Mouse (Mus musculus) limb, embryonic 14.5 days (tissue): ENCODE data around the gene Gm4491. TPM values are rescaled to one million over a fixed set of nuclear protein-coding genes. Genes with fewer than 3 reads are reported as not detected.
"Not testable (repeated sequence)": the region's sequence is repeated elsewhere in the genome, so short reads cannot be mapped to it uniquely, and the experiment has no call there.

Experiments
- ATAC-seq: fragments of 200-750 bp; cut with Nextera tagmentation; 2 replicates; pipeline ENCODE4 v1.8.0; 2017; ENCODE audit warnings: low read depth, moderate number of reproducible peaks, moderate TSS enrichment; ENCODE audit not compliant: low FRiP score
- DNase-seq: peaks from one replicate; pipeline ENCODE4 v3.0.0-alpha.2; 2015; ENCODE audit warnings: low spot score
- H3K27ac ChIP-seq: fragments of 300-500 bp; sonication (generic); replicated peaks from 2 replicates; pipeline ENCODE4 v1.5.1; 2014; ENCODE audit warnings: low read depth, mild to moderate bottlenecking, low read length, moderate library complexity, mixed read lengths
- H3K27me3 ChIP-seq: fragments of 300-500 bp; sonication (generic); 2 replicates; pipeline ENCODE4 v1.6.1; 2014; ENCODE audit warnings: low read length, mixed read lengths; ENCODE audit not compliant: control insufficient read depth, insufficient read depth
- H3K36me3 ChIP-seq: fragments of 300-500 bp; sonication (generic); 2 replicates; pipeline ENCODE4 v1.6.1; 2014; ENCODE audit warnings: mild to moderate bottlenecking, low read length, moderate library complexity, mixed read lengths; ENCODE audit not compliant: control insufficient read depth, insufficient read depth
- H3K4me1 ChIP-seq: fragments of 300-500 bp; sonication (generic); 2 replicates; pipeline ENCODE4 v1.6.1; 2014; ENCODE audit warnings: antibody characterized with exemption, low read length, mixed read lengths; ENCODE audit not compliant: control insufficient read depth, insufficient read depth
- H3K4me2 ChIP-seq: fragments of 300-500 bp; sonication (generic); replicated peaks from 2 replicates; pipeline ENCODE4 v1.6.1; 2014; ENCODE audit warnings: low read depth, mild to moderate bottlenecking, low read length, moderate library complexity; ENCODE audit not compliant: severe bottlenecking
- H3K4me3 ChIP-seq: fragments of 300-500 bp; sonication (generic); replicated peaks from 2 replicates; pipeline ENCODE4 v1.5.1; 2014; ENCODE audit warnings: low read length
- H3K9ac ChIP-seq: fragments of 300-500 bp; sonication (generic); 2 replicates; pipeline ENCODE4 v1.6.1; 2014; ENCODE audit warnings: mild to moderate bottlenecking, low read depth, low read length, moderate library complexity; ENCODE audit not compliant: severe bottlenecking
- H3K9me3 ChIP-seq: fragments of 300-500 bp; sonication (generic); 2 replicates; pipeline ENCODE4 v1.6.1; 2016; ENCODE audit warnings: low read length; ENCODE audit not compliant: control insufficient read depth
- POLR2A ChIP-seq: fragments of 200-500 bp; IDR thresholded peaks from 2 replicates; pipeline ENCODE4 v1.8.0; 2012; ENCODE audit warnings: inconsistent platforms, mild to moderate bottlenecking, moderate library complexity, borderline replicate concordance; ENCODE audit not compliant: insufficient read depth, insufficient read length; ENCODE audit errors: extremely low read depth
- WGBS: fragments of 180-500 bp; shearing (Covaris S2); extraction: QIAGEN DNeasy Blood & Tissue Kit; methylation state at CpG from one replicate; pipeline ENCODE4 v1.1.7; 2014; 5-methylcytosine and 5-hydroxymethylcytosine counted together
- polyA plus RNA-seq, 2 experiments: library from polyadenylated mRNA; depleted of rRNA in 1 of 2; stranded (reverse) in 1 of 2; unstranded in 1 of 2; fragments of >200 nt; fragmentation: Nextera tagmentation in 1 of 2; extraction: Ambion mirVana in 1 of 2; gene quantifications; 2 replicates each; pipeline versions ENCODE4 v1.2.1 to v1.2.3; 2012 to 2014

The Gm4491 gene
- polyA plus RNA-seq, 2 experiments = not detected

DNA sequence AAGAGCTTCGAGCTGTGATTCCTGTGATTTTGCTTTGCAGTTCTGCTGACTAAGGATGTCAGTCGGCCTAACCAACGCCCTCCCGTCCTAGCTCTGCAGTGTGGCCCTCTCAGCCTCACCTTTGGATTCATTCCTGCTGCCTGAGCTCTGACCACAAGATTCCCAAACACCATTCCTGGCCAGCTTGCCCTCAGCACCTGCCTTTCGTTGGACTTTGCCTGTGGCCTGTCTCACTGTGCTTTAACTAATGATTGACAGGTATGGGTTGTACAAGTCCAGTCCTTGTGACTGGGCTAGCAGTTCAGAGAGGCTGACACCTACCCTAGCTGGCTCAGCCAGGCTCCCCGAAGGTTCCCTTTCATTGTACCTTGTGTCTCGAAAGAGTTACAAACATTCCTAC, 26.6 kb downstream of the Gm4491 start:
- no peak for TF ChIP-seq POLR2A
- no peak for ATAC-seq
- Histone ChIP-seq H3K9ac (no peak overlapping the region), H3K36me3 (no peaks in the 10 kb centered on the region), H3K4me3 (no peak overlapping the region), H3K4me1 (peaks cover 7% of the 10 kb centered on the region), H3K9me3 (no peaks in the 10 kb centered on the region), H3K27me3 (no peaks in the 10 kb centered on the region), H3K27ac (no peak overlapping the region), H3K4me2 (no peak overlapping the region)
- 84% methylated on average over 7 of the region's 7 CpGs for WGBS
- DNase-seq = no peak

DNA sequence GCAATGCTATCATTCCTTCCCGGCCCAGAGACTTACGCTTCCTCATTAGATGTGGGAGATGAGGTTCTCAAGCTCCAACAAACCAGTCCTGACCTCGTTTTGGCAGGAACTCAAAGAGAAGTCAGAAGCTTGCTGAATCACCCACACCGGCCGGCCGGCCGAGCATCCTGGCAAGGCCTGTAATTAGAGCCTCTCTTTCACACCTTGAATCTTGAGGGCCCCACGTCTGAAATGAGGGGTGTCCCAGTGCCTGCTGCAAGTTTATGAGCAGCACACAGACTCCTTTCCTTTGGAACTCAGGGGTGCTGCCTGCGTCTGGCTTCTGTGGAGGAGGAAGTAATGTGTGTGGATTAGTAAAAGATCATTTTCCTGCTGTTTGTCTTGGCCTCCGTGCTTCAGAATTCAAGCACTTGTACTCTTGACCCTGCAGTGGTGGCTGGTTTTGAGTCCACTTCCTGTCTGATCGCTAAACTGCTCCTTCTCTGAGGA, 31.5 kb downstream of the Gm4491 start:
- Histone ChIP-seq H3K27me3 (no peaks in the 10 kb centered on the region), H3K27ac (no peak overlapping the region), H3K4me2 (0 out of 2 replicates have a peak overlapping the region, but pooled peaks have one; percentile 4), H3K4me1 (peaks cover 14% of the 10 kb centered on the region), H3K9ac (no peak overlapping the region), H3K9me3 (no peaks in the 10 kb centered on the region), H3K4me3 (no peak overlapping the region), H3K36me3 (no peaks in the 10 kb centered on the region)
- WGBS = 11% methylated on average over 11 of the region's 11 CpGs
- peak; percentile 41 for DNase-seq
- TF ChIP-seq POLR2A = no peak
- peak; percentile 65 for ATAC-seq

- peaks cover 14% of the 10 kb centered on the region for H3K4me1 ChIP-seq
- H3K4me2 ChIP-seq = no peak overlapping the region
- ATAC-seq (no peak), DNase-seq (no peak)
- no peaks in the 10 kb centered on the region for H3K27me3 ChIP-seq
- WGBS = 100% methylated on average over 1 of the region's 1 CpGs
- H3K9ac ChIP-seq = no peak overlapping the region
- H3K36me3 ChIP-seq = no peaks in the 10 kb centered on the region
- no peak for TF ChIP-seq POLR2A
- no peaks in the 10 kb centered on the region for H3K9me3 ChIP-seq
- no peak overlapping the region for H3K4me3 ChIP-seq
- H3K27ac ChIP-seq = no peak overlapping the region
These were observed 32.8 kb downstream of the Gm4491 start for GRCm38 (mm10) chr14:57082863-57083262.

GRCm38 (mm10) chr14:57075537-57075936, 40.1 kb downstream of the Gm4491 start:
- no peak for DNase-seq
- no peak for ATAC-seq
- no peak overlapping the region for H3K4me3 ChIP-seq
- H3K9ac ChIP-seq = no peak overlapping the region
- no peaks in the 10 kb centered on the region for H3K9me3 ChIP-seq
- H3K36me3 ChIP-seq = no peaks in the 10 kb centered on the region
- H3K4me2 ChIP-seq = no peak overlapping the region
- WGBS = 77% methylated on average over 6 of the region's 6 CpGs
- H3K27ac ChIP-seq = no peak overlapping the region
- no peak for TF ChIP-seq POLR2A
- H3K4me1 ChIP-seq = no peaks in the 10 kb centered on the region
- H3K27me3 ChIP-seq = no peaks in the 10 kb centered on the region

DNA sequence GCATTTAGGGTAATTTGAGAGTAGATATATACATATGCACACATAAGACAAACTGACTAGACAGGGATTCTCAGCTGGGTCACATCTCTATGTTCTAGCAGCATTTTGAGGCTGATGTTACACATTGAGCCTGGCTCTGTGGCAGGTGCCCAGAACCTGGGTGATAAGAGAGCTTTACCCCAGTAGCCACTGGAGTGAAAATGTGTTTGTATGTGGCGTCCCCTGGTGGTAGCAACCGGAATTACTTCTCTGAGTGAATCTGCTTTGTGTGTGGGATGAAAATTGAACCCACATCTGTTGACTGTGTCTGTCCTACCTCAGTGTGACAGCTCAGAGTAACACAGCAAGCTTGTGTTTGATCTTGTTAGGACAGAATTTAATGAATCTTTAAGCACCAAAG, 45.8 kb downstream of the Gm4491 start:
- not testable (repeated sequence) for H3K9ac ChIP-seq, DNase-seq, H3K4me3 ChIP-seq, H3K27me3 ChIP-seq, H3K27ac ChIP-seq, H3K36me3 ChIP-seq, H3K4me2 ChIP-seq, H3K9me3 ChIP-seq, ATAC-seq, H3K4me1 ChIP-seq
- 0% methylated on average over 2 of the region's 2 CpGs for WGBS

DNA sequence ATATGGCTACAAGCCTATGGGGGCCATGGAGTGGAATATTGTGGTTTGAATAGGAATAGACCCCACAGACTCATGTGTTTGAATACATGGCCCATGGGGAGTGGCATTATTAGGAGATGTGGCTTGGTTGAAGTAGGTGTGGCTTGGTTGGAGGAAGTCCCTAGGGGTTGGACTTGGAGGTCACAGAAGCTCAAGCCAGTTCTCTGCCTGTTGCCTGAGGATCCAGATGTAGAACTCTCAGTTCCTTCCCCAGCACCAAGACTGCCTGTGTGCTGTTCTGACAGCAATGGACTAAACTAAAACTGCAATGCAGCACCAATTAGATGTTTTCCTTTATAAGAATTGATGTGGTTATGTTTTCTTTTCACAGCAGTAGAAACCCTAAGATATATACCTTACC, 49.6 kb downstream of the Gm4491 start:
- ATAC-seq (no peak), DNase-seq (no peak)
- Histone ChIP-seq H3K36me3 (no peaks in the 10 kb centered on the region), H3K9ac (no peak overlapping the region), H3K4me3 (no peak overlapping the region), H3K4me2 (no peak overlapping the region), H3K9me3 (no peaks in the 10 kb centered on the region), H3K27me3 (no peaks in the 10 kb centered on the region), H3K4me1 (no peaks in the 10 kb centered on the region), H3K27ac (no peak overlapping the region)
- TF ChIP-seq POLR2A = no peak

Other genes starting within 250 kb of the Gm4491 start
- 29.8 and 50.8 TPM in 2 replicates for gene Zmym2, start 229.2 kb downstream of the Gm4491 start, polyA plus RNA-seq (2012; rRNA removed)
- 39.1 and 40.8 TPM in 2 replicates for gene Zmym2, start 229.2 kb downstream of the Gm4491 start, polyA plus RNA-seq (2014; fragmentation: Nextera tagmentation; extraction: Ambion mirVana)
- 4.1 and 4.7 TPM in 2 replicates for gene Gja3, start 57.8 kb downstream of the Gm4491 start, polyA plus RNA-seq (2012; rRNA removed)
- 6.8 and 7.6 TPM in 2 replicates for gene Gja3, start 57.8 kb downstream of the Gm4491 start, polyA plus RNA-seq (2014; fragmentation: Nextera tagmentation; extraction: Ambion mirVana)
- 33.6 and 39.1 TPM in 2 replicates for gene Gjb2, start 11.2 kb downstream of the Gm4491 start, polyA plus RNA-seq (2012; rRNA removed)
- 102 and 111 TPM in 2 replicates for gene Gjb2, start 11.2 kb downstream of the Gm4491 start, polyA plus RNA-seq (2014; fragmentation: Nextera tagmentation; extraction: Ambion mirVana)
- gene Gjb6, start 17.7 kb upstream of the Gm4491 start, polyA plus RNA-seq (2012; rRNA removed) = 27.1 and 31.6 TPM in 2 replicates
- 59.9 and 62.0 TPM in 2 replicates for gene Gjb6, start 17.7 kb upstream of the Gm4491 start, polyA plus RNA-seq (2014; fragmentation: Nextera tagmentation; extraction: Ambion mirVana)